Mouse (Mus musculus) skeletal muscle tissue, adult 2 months (tissue): ENCODE measurements around the gene BC035044.
"Not testable (repeated sequence)": the region's sequence is repeated elsewhere in the genome, so short reads cannot be mapped to it uniquely, and the experiment has no call there.

Source experiments
- DNase-seq: peaks from one replicate; pipeline ENCODE4 v3.0.0-alpha.2; 2012; ENCODE audit warnings: low read depth, low spot score

Gene BC035044

DNA sequence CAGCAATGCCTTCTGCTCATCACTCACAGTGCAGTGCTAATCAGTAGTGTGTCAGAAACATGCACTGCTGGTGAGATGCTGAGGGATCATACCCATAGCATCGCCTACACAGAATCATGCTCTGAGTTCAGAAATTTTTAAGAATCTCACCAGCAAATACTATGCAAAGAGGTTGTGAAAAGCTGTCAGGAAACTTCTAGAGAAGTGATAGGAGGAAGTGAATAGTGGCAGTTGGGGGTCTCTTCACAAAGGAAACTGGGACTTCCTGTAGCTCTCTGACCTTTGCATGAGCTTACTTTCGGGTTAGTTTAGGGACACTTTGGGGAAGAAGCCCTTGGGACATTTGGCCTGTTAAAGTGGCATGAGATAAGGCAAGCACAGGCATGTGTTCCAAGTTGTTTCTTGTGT lies at the start of gene BC035044:
BC035044 (minus strand) TSS at position 179 of the 408 bp plus-strand sequence.
- DNase-seq = no peak

DNA sequence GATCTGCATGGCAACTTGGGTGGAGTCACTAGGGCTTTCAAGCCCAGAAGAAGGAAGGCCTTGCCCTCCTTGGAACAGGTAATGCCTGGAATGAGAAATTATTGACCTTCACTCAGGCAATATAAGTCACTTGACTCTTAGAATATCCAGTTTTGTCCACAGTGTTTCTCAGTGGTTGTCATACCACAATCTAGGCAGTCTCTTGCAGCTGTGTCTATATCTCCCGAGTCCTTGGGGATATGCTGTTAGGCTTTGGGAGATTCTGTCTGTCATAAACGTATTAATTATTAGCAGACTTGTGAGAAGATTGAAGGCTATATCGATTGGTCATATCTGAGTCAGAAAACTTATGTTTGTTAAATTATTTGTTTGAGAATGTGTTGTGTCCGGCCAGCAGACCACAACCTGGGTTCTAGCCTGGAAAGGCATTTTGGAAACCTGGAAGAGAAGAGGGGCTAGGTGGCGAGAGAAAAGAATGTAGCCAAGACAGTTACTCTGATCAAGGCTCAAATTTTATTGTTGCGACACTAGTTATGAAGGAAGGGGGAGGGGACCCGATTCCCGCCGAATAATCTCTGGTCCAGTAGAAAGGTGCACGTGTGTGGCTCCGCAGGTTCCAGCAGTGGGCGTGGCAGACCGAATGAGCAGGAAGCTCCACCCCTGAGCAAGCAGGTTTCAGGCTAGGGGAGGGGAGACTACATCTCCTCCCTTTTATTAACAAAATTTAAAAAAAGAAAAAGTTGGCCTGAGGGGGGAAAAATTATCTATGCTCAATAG lies 45.2 kb upstream of the BC035044 start:
- not testable (repeated sequence) for DNase-seq

DNA sequence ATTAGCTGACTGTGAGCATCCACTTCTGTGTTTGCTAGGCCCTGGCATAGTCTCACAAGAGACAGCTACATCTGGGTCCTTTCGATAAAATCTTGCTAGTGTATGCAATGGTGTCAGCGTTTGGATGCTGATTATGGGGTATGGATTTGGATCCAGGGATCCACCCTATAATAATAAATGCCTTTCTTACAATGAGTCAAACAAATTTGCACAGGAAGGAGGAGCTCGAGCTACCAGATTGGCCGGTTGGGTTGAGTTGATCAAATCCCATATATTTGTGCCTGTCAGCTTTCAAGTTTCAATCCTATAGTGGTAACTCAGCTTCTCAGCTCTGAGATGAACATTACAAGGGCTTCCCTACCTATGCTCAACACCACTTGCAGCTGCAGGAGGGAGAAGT lies 43.2 kb upstream of the BC035044 start, which contains the start of gene Clec2g:
Clec2g (plus strand) TSS at position 301 of the 400 bp plus-strand sequence.
- not testable (repeated sequence) for DNase-seq

DNA sequence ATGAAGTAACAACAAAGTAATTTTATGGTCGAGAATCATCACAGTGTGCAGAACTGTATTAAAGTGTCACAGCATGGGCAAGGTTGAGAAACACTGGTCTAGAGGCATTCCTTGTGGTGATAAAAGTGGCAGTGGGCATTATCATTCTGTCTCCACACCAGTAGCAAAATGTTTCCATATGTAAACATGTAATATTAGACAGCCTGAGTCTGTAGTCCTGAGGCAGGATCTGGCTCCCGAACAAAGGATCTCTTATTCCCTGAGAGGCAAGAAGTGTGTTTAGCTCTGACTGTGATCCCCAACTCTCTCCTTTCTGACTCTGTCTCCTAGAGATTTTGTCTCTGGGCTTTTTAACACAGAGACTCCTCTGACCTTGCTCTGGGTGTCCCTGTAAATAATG lies 42.1 kb upstream of the BC035044 start:
- DNase-seq = no peak

DNA sequence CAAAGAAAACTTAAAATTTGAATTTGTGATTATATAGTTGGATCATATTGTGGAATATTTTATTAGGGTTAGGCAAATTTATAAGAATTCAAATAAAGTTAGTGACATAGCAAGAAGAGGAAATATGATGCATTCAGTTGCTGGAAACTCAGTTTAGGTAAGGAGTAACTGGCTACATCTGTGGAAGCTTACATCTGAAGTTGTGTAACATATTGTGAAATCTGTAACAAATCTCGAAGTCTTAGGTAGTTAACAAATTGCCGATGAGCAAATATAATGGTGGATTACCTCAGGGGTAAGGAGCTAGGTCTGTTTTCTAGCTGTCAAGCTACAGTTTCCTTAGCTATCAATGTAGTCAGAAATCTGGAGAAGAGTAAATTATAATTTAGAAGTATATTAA lies 26.4 kb upstream of the BC035044 start:
- no peak for DNase-seq

DNA sequence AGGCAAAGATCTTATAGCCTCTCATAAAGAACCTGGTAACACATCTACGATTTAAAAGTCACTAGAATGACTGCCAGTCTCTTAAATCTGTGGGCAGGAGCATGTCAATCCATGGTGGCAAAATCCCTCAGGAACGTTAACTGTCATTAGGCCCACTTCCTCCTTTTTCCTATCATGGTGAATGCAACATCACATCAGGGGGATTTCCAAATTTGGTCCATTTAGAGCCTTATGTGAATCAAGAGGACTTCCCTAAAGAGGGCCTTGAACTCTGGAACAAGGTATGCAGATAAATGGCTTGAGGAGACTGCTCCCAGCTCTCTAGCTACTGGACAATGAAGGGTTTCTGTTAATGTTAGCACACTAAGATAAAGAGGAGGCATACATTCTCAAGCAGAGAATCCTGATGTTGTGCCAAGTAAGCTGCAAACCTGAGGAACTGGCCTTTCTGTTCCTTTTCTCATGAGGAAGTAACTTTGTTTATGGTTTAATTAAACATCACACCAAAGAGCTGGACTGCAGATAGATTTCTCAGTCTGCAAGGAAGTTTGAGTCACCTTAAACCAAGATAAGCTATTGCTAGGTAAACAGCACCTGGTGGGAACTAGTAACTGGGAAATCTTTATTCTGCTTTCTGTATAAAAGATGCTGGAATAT lies 22.8 kb upstream of the BC035044 start:
- peak; percentile 4 for DNase-seq

DNA sequence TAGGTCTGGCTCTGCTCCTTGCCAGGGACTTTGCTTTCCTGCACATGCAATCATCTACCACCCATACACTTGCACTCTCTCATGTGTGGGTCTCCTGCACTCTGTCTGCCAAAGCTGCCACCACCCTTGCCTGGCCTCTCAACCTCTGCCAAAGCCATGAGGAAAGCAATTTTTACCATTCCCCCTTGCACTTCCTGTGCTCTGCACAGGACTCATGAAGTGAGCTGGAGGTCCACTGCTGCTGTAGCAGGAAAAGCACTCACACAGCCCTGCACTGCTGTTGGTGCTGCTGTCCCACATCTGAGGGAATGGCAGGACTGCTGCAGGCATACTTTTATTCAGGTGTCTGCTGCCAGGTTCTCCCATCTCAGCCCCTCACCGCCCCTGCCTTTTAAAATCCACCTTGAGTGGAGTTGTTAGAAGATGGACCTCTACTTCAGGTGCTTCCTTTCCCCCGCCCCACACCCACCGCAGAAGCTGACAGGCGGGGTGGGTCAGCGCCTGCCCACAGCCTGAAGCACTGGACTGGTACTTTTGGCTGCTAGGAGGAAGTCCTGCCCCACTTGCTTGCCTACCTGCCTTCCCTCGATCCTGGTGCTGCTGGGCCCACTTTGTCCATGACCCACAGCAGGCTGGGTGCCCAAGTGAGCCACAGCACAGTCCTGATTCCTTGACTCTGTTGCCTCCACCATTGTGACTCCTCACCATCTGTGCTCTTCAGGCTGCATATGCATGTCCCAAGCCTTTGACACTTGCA lies 10.0 kb upstream of the BC035044 start:
- not testable (repeated sequence) for DNase-seq

DNA sequence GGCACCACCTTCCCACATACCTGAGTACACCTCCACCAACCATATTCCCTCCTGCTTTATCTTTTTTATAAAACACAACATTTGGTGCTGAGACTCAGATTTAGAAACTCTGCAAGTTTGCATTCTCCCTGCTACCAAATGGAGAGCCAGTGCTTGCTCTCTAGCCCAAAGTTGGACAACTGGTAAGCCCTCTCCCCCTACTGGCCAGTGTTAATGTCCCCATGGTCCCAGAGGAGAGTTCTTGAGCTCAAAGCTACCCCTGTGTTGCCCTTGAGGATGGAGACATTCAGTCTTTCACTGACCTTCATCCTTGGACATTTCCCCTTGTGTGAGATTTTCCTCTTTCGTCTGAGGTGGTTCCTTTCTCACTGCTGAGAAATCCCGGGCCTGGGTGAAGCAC lies 9.1 kb upstream of the BC035044 start:
- DNase-seq = no peak

DNA sequence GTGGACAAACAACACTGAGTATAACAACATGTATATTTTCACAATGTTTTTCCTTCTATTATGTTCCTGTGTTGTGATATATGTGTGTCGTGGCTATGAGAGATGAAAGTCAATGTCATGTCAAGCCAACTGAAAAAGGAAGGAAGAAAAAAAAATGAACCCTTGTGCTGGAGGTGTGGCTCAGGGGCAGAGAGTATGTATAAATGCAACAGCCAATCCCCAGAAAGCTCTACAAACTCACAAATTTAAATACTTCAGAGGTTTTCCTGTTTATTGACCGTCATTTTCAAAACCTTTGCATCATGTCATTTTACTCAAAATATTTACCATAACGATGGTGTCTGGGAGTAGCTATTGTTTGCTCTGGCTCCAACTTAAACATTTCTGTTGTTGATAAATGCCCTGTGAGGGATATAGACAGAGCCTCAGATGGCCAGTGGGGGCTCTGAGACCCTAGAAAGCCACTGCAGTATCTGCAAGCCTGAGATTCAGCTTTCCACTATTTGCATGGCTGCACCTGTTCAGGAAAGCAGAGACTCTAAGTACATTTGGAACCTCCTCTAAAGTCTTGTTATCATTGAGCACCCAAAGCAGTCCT lies 4.6 kb upstream of the BC035044 start:
- no peak for DNase-seq

DNA sequence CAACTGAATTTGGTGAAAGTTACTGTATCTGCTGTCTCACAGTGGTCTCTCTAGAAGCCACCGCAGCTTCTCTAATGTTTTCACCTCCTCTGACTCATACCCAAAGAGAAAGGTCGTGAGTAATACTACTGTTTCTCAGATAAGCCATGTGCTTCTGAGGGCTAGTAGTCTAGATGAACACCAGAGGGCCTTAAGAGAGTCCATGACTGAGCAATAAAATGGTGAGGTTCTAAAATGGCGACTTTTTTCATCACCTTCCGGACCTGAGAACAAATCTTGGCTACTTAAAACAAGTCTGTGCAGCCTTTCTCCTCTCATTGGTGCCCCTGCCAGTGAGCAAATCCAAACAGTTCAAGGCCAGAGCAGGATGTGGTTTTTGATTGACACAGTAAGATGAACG lies 2.1 kb downstream of the BC035044 start:
- peak; percentile 2 for DNase-seq

DNA sequence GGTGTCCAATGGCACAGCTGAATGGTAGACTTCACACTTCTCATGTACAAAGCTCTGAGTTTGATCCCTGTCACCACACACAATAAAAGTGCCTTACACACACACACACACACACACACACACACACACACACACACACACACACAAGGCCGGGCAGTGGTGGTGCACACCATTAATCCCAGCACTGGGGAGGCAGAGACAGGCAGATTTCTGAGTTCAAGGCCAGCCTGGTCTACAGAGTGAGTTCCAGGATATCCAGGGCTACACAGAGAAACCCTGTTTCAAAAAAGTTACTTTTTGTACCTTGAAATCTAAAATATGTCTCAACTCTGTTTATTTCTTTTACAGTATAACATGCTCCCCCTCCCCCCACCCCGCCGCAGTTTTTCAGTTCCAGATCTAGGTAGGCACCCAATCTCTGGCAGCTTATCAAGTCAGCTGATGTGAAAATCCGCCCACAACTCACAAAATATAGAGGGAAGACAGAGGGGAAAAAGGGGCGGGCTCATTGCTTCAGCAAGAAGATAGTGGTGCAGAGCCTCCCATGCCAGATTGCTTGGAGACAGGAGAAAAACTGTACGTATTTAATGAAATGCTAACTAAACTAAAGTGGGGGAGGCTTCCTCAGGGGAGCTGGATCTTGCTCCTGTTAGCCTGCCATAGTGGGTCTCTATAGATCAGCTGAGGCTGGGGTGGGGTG lies 3.7 kb downstream of the BC035044 start, which contains the start of gene Clec2i:
Clec2i (plus strand) TSS at position 498 of the 700 bp plus-strand sequence.
- DNase-seq = peak; percentile 18

DNA sequence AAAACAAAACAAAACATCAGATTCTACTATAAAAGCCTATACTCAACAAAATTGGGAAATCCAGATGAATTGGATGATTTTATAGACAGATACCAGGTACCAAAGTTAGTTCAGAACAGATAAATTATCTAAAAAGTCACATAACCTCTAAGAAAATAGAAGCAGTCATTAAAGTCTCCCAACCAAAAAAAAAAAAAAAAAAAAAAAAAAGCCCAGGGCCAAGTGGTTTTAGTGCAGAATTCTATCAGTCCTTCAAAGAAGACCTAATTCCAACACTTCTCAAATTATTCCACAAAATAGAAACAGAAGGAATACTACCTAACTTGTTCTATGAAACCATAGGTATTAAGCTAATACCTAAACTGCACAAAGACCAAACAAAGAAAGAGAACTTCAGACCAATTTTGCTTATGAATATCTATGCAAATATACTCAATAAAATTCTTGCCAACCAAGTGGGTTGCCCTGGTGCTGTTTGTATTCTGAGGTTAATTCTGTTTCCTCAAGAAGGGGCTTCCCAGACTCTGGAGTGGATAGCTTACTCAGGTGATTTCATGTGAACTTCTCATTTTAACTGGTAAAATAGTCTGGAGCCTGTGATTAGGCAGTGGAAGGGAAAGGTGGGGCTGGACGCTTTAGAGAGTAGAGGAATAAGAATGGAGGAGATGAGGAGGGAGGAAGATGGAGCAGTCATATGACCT lies 18.9 kb downstream of the BC035044 start:
- no peak for DNase-seq

DNA sequence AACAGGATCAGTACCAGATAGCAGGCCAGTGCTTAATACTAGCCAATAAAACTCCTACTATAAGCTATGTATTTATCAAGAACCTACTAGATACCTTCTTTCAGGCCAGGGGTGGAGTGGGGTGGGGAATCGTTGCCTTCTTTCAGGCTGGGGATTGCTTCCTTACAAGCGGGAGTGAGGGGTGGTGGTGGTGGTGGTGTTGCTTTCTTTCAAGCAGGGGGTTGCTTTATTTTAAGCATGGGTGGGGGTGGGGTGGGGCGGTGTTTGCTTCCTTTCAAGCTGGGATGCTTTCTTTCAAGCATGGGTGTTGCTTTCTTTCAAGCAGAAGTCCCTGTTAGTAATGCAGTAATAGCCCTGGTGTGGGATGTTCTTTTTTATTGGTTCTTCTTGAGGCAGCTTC lies 22.1 kb downstream of the BC035044 start:
- no peak for DNase-seq

DNA sequence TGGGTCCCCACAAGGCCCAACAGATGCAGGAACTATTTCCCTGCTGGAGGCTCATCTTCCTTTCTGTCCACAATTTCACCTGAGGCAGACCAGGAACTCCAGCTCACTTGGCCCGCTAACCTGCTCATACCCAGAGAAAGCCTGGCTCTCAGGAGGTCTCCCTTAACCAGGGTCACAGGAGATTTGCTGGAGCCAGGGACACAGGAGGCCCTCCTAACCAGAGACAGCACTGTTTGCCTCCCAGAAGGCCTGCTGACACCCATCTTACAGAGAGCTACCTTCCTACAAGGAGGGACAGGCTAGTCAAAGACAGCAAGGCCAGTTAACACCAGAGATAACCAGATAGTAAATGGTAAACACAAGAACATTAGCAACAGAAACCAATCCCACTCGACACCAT lies 33.0 kb downstream of the BC035044 start:
- DNase-seq = no peak

DNA sequence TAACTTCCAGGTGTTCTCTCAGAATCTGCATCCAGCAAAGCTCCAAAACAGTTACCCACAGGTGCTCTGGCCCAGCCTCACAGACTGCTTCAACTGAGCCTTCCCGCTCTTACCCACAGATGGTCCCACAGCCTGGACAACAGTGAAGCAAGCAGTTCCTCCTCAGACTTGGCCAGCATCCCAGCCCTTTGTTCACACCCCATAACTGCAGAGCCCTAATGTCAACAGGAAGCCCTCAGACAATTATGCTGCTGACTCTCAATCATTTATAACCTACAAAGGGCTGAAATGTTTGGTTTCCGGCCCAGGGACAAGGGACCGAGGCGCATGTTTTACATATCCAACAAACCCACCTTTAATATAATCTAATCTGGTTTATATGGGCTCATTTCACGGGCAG lies 34.7 kb downstream of the BC035044 start:
- peak; percentile 69 for DNase-seq

DNA sequence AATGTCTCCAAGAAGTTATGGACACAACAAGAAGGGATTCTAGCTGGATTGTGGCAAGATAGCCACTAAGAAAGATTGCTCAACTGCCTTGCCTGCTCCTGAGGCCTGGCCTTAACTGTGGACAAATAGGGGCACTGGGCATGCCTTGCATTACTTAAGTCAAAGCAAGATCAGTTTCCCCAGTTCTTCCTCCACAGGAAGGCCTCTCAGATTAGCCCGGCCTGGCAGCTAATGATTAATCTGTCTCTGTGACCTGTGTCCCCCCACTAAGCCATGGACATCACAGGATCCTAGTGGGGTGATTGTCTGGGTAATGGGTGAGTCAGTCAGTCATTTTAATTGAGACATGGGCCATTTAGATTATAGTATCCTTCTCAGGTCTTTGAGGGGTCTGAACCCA lies 35.4 kb downstream of the BC035044 start:
- DNase-seq = no peak

DNA sequence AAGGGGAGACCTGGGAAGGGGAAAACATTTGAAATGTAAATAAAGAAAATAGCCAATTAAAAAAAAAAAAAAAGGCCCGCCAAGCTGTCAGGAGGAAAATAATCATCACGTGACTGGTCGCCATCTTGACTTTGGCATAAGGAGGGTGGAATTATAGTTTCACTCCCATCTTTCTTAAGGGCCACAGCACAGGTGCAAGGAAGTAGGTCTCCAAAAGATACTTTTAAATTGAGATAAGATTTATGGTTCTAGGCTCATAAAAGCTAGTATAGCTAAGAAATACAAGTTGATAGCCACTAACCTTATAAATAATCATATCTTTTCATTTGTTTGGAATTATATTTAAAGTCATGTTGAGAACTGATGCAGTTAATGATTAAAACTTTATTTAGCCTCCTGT lies 36.0 kb downstream of the BC035044 start:
- no peak for DNase-seq

DNA sequence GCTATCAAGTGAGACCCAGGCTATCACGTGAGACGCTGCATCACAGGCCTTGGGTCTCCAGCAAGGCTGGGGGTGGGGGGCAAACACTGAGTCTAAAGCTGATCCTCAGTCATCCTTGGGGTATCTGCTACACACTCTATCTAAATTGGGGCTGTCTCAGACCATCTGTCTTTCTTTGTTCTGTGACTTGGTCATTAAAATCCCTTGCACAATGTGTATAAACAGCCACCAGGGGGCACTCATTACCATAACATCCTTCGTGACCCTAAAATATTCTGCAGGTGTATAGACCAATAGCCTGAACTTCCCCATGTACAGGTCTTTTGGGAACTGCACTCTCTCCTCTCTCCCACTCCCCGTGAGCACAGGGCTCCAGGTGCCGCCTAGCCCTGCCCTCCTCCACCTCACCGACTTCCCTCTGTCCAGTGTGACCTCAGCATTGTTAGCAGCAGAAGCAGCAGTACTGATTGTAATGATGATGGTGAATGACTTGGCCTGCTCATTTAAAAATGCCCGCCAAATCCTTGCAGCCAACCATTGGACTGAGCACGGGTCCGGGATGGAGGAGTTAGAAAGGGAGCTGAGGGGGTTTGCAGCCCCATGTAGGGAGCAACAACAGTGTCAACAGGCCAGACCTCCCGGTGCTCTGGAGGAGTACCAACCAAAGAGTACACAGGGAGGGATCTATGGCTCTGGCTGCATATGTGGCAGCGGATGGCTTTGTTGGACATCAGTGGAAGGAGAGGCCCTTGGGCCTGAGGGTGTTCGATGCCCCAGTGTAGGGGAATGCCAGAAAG lies 36.7 kb downstream of the BC035044 start:
- DNase-seq = no peak

DNA sequence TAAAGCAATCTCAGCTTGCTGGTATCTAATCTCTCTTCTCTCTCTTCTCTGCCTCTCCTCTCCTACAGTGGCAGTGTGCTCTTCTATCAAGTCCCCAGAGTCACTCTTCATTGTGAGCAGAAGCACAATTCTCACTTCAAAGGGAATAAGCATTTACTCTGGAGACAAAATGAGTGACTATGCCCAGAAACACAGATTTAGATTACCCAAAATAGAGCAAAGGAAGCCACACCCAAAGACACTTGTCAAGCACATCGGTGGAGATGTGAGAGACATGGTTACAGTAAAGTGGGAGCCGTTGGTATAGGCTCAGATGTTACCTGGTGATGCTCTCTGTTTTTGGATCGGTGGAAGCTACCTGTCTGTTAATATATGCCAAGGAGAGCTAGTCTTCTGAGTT lies 38.2 kb downstream of the BC035044 start:
- no peak for DNase-seq

DNA sequence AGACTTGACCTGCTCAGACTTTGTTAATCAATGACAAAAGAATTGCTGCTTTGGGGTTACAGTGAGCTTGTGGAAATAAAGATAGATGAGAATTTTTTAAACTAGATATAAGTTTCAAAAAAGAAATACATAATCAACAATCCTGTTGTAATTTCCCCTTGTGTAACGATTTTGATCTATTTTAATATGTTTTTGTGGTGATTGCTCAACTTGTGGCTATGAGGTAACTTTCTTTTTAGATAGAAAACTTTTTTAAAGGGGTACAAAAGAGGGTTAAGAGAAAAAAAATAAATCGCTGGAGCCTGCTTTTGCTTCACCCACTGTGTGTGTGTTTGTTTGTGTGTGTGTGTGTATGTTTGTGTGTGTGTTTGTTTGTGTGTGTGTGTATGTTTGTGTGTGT lies 39.8 kb downstream of the BC035044 start:
- DNase-seq = no peak
